Mouse (Mus musculus): ENCODE measurements around the gene Mthfd1l.

GRCm38 (mm10) chr10:4027466-4027865 lies 54.5 kb downstream of the Mthfd1l start:
- TF ChIP-seq TAL1 (conservative IDR thresholded peaks at IDR 0.05; ENCODE audit: low read depth, low read length) (no peak), CTCF (IDR thresholded peaks at IDR 0.05; ENCODE audit: low read depth, low read length) (no peak), GATA1 (IDR thresholded peaks at IDR 0.05; ENCODE audit: borderline replicate concordance, low read length) (no peak), POLR2AphosphoS5 (IDR thresholded peaks at IDR 0.05; ENCODE audit: insufficient replicate concordance, low read depth, low read length) (no peak), GATA2 (IDR thresholded peaks at IDR 0.05; ENCODE audit: borderline replicate concordance, low read depth, low read length) (no peak)
